Mouse (Mus musculus) heart, embryonic 15.5 days (tissue): ENCODE measurements around the gene Rab3ip. TPM values are rescaled to one million over a fixed set of nuclear protein-coding genes. Genes with fewer than 3 reads are reported as not detected.

ENCODE experiments used
- ATAC-seq: fragments of 200-750 bp; cut with Nextera tagmentation; replicated peaks from 2 replicates; pipeline ENCODE4 v1.8.0; 2017; ENCODE audit warnings: low read depth, moderate TSS enrichment; ENCODE audit not compliant: insufficient number of reproducible peaks, insufficient read depth, low FRiP score
- H3K27ac ChIP-seq: fragments of 300-500 bp; sonication (generic); 2 replicates; pipeline ENCODE4 v1.5.1; 2015; ENCODE audit warnings: mild to moderate bottlenecking, inconsistent platforms
- H3K27me3 ChIP-seq: fragments of 300-500 bp; sonication (generic); 2 replicates; pipeline ENCODE4 v1.6.1; 2015; ENCODE audit warnings: inconsistent platforms
- H3K36me3 ChIP-seq: fragments of 300-500 bp; sonication (generic); 2 replicates; pipeline ENCODE4 v1.6.1; 2015; ENCODE audit warnings: mild to moderate bottlenecking, inconsistent platforms
- H3K4me1 ChIP-seq: fragments of 300-500 bp; sonication (generic); replicated peaks from 2 replicates; pipeline ENCODE4 v1.6.1; 2015; ENCODE audit warnings: inconsistent platforms
- H3K4me2 ChIP-seq: fragments of 300-500 bp; sonication (generic); 2 replicates; pipeline ENCODE4 v1.6.1; 2015; ENCODE audit warnings: inconsistent platforms, mild to moderate bottlenecking, moderate library complexity
- H3K4me3 ChIP-seq: fragments of 300-500 bp; sonication (generic); 2 replicates; pipeline ENCODE4 v1.5.1; 2015; ENCODE audit warnings: mild to moderate bottlenecking, inconsistent platforms
- H3K9ac ChIP-seq: fragments of 300-500 bp; sonication (generic); 2 replicates; pipeline ENCODE4 v1.6.1; 2015; ENCODE audit warnings: mild to moderate bottlenecking, inconsistent platforms
- H3K9me3 ChIP-seq: fragments of 300-500 bp; sonication (generic); replicated peaks from 2 replicates; pipeline ENCODE4 v1.6.1; 2016; ENCODE audit warnings: inconsistent platforms
- WGBS: fragments of 180-500 bp; shearing (Covaris S2); methylation state at CpG from one replicate; pipeline ENCODE4 v1.1.7; 2015; ENCODE audit warnings: mixed read lengths; 5-methylcytosine and 5-hydroxymethylcytosine counted together
- polyA plus RNA-seq: library from polyadenylated mRNA; unstranded; fragments of >200 nt; fragmentation: Nextera tagmentation; extraction: Ambion mirVana; gene quantifications from 2 replicates; pipeline ENCODE4 v1.2.1, GENCODE M21; 2015

Rab3ip gene
- polyA plus RNA-seq, 1 experiment from 2014 or later, result 68.7 TPM

DNA sequence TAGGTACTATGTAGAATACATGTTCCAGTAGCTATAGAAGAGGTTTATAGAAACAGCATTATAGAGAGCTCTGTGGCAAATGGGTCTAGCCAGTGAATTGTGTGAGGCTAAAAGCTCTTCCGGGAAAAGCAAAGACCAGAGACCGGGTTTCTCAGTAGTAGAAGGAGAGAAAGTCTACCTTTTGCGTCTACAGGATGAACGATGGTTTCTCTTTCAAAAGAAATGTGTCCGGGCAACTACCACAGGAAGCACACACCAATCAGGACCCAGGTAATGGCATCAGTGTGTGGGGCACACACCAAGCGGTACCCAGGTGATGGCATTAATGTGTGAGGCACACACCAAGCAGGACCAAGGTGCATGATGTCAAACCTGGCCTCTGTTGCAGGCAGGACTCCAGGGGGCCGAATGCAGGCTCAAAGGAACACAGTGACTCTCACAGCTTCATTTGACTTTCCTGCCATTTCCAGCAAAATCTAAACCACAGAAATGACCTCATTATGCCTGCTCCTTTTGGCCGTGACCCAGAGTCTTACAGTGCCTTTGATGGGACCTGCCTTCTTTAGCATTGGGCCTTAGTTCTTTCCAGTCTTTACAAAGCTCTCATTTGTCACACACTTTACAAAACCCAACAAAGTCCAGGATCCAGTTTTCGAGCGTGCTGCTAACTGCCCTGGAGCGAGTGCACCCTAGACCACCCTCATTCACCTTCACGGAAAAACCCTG lies 55.3 kb downstream of the Rab3ip start:
- 84% methylated on average over 12 of the region's 12 CpGs for WGBS
- no peaks in the 10 kb centered on the region for H3K27me3 ChIP-seq
- H3K4me3 ChIP-seq, result no peak overlapping the region
- no peaks in the 10 kb centered on the region for H3K4me1 ChIP-seq
- H3K36me3 ChIP-seq, result no peaks in the 10 kb centered on the region
- H3K27ac ChIP-seq, result no peak overlapping the region
- no peak for ATAC-seq
- no peak overlapping the region for H3K4me2 ChIP-seq
- H3K9me3 ChIP-seq, result no peaks in the 10 kb centered on the region
- no peak overlapping the region for H3K9ac ChIP-seq

- WGBS, result 81% methylated on average over 6 of the region's 6 CpGs
- no peak overlapping the region for H3K9ac ChIP-seq
- H3K4me2 ChIP-seq, result no peak overlapping the region
- no peaks in the 10 kb centered on the region for H3K27me3 ChIP-seq
- H3K36me3 ChIP-seq, result no peaks in the 10 kb centered on the region
- ATAC-seq, result no peak
- H3K4me1 ChIP-seq, result no peaks in the 10 kb centered on the region
- H3K27ac ChIP-seq, result no peak overlapping the region
- no peaks in the 10 kb centered on the region for H3K9me3 ChIP-seq
- H3K4me3 ChIP-seq, result no peak overlapping the region
Observed at GRCm38 (mm10) chr10:116894540-116894939, 56.0 kb downstream of the Rab3ip start.

- H3K27ac ChIP-seq, result no peak overlapping the region
- no peak overlapping the region for H3K4me3 ChIP-seq
- no peaks in the 10 kb centered on the region for H3K9me3 ChIP-seq
- no peak overlapping the region for H3K4me2 ChIP-seq
- H3K27me3 ChIP-seq, result no peaks in the 10 kb centered on the region
- H3K4me1 ChIP-seq, result no peaks in the 10 kb centered on the region
- H3K36me3 ChIP-seq, result no peaks in the 10 kb centered on the region
- H3K9ac ChIP-seq, result no peak overlapping the region
- 15% methylated on average over 3 of the region's 3 CpGs for WGBS
- ATAC-seq, result no peak
Observed at GRCm38 (mm10) chr10:116893753-116894152, 56.8 kb downstream of the Rab3ip start.

- Histone ChIP-seq H3K27ac (no peak overlapping the region), H3K4me3 (no peak overlapping the region), H3K4me1 (no peaks in the 10 kb centered on the region), H3K9me3 (no peaks in the 10 kb centered on the region), H3K9ac (no peak overlapping the region), H3K4me2 (no peak overlapping the region), H3K27me3 (no peaks in the 10 kb centered on the region), H3K36me3 (no peaks in the 10 kb centered on the region)
- ATAC-seq, result no peak
- 54% methylated on average over 5 of the region's 5 CpGs for WGBS
Observed at GRCm38 (mm10) chr10:116890587-116890986, 60.0 kb downstream of the Rab3ip start.

DNA sequence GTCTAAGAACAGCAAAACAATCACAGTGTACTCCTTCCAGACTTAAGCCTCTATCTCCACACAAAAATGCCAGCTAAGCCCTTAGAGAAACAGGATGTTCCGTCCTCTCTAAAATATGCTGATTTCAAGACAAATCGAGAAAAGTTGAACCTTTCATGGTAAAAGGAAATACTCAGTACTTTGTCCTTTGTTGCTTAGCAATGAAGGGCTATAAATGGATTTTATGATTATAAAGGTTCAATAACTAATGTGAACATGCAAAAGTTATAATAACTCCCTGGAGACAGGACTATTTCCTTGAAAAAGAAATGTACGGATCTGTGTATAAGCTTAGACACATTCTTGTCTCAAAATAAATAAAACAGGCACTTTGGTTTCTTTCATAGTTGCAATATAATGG lies 66.0 kb downstream of the Rab3ip start:
- no peak overlapping the region for H3K4me3 ChIP-seq
- H3K27ac ChIP-seq, result no peak overlapping the region
- no peaks in the 10 kb centered on the region for H3K27me3 ChIP-seq
- WGBS, result 61% methylated on average over 3 of the region's 3 CpGs
- ATAC-seq, result no peak
- H3K4me2 ChIP-seq, result no peak overlapping the region
- no peaks in the 10 kb centered on the region for H3K9me3 ChIP-seq
- H3K36me3 ChIP-seq, result no peaks in the 10 kb centered on the region
- no peaks in the 10 kb centered on the region for H3K4me1 ChIP-seq
- H3K9ac ChIP-seq, result no peak overlapping the region

- H3K9ac ChIP-seq, result no peak overlapping the region
- H3K36me3 ChIP-seq, result no peaks in the 10 kb centered on the region
- H3K9me3 ChIP-seq, result no peaks in the 10 kb centered on the region
- WGBS, result 57% methylated on average over 5 of the region's 5 CpGs
- H3K27ac ChIP-seq, result no peak overlapping the region
- H3K4me3 ChIP-seq, result no peak overlapping the region
- no peaks in the 10 kb centered on the region for H3K27me3 ChIP-seq
- ATAC-seq, result no peak
- no peaks in the 10 kb centered on the region for H3K4me1 ChIP-seq
- H3K4me2 ChIP-seq, result no peak overlapping the region
Observed at GRCm38 (mm10) chr10:116883531-116883930, 67.0 kb downstream of the Rab3ip start.

GRCm38 (mm10) chr10:116877436-116877835 lies 73.1 kb downstream of the Rab3ip start:
- H3K4me2 ChIP-seq, result no peak overlapping the region
- no peak overlapping the region for H3K4me3 ChIP-seq
- no peaks in the 10 kb centered on the region for H3K4me1 ChIP-seq
- no peaks in the 10 kb centered on the region for H3K9me3 ChIP-seq
- H3K27me3 ChIP-seq, result no peaks in the 10 kb centered on the region
- no peak overlapping the region for H3K9ac ChIP-seq
- 83% methylated on average over 4 of the region's 4 CpGs for WGBS
- no peak for ATAC-seq
- no peaks in the 10 kb centered on the region for H3K36me3 ChIP-seq
- H3K27ac ChIP-seq, result no peak overlapping the region

DNA sequence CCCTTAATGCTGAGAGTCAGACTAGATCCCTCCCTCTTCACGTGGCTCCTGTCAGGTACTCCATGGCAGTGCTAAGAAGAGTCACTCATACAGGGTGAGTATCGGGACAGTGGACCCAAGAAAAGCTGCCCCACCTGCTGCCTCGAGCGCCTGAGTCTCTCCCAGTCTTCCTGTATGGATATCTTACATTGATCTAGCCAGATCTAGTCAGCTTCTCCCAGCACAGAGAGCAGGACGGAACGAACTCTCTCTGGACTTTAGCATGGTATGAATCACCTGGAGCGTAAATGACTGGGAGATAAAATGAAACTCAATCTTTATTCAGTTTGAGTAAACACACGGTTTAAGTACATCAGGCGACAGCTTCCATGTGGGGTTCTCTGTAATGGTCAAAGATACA lies 76.1 kb downstream of the Rab3ip start:
- no peaks in the 10 kb centered on the region for H3K27me3 ChIP-seq
- H3K9ac ChIP-seq, result no peak overlapping the region
- H3K9me3 ChIP-seq, result no peaks in the 10 kb centered on the region
- no peak for ATAC-seq
- no peaks in the 10 kb centered on the region for H3K4me1 ChIP-seq
- WGBS, result 73% methylated on average over 9 of the region's 9 CpGs
- no peaks in the 10 kb centered on the region for H3K36me3 ChIP-seq
- H3K4me3 ChIP-seq, result no peak overlapping the region
- H3K27ac ChIP-seq, result no peak overlapping the region
- H3K4me2 ChIP-seq, result no peak overlapping the region

DNA sequence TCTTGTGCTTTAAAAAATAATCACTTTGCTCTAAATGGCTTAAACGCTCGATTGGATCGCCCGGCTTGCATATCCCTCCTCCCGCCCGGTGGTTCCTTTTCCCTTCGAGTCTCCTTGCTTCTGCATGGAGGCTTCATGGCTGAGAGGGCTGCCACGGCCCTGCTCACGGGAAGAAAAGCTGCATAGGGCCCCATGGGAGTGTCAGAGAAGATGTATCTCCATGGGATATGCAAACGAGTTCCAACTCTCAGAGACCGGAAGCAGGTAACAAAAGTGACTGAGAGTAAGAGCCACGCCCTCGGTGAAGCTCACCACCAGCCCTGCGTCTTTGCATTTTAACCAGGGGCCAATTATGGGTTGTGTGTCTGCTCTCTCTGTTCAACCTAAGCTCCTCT lies 78.6 kb downstream of the Rab3ip start:
- ATAC-seq, result no peak
- H3K4me3 ChIP-seq, result no peak overlapping the region
- H3K4me1 ChIP-seq, result no peaks in the 10 kb centered on the region
- no peak overlapping the region for H3K9ac ChIP-seq
- no peak overlapping the region for H3K4me2 ChIP-seq
- H3K27me3 ChIP-seq, result no peaks in the 10 kb centered on the region
- H3K9me3 ChIP-seq, result no peaks in the 10 kb centered on the region
- WGBS, result 68% methylated on average over 14 of the region's 14 CpGs
- H3K27ac ChIP-seq, result no peak overlapping the region
- no peaks in the 10 kb centered on the region for H3K36me3 ChIP-seq

- no peak overlapping the region for H3K4me2 ChIP-seq
- WGBS, result 74% methylated on average over 12 of the region's 12 CpGs
- no peak overlapping the region for H3K27ac ChIP-seq
- H3K36me3 ChIP-seq, result no peaks in the 10 kb centered on the region
- ATAC-seq, result no peak
- no peak overlapping the region for H3K4me3 ChIP-seq
- H3K9ac ChIP-seq, result no peak overlapping the region
- H3K9me3 ChIP-seq, result no peaks in the 10 kb centered on the region
- no peaks in the 10 kb centered on the region for H3K4me1 ChIP-seq
- H3K27me3 ChIP-seq, result no peaks in the 10 kb centered on the region
Observed at GRCm38 (mm10) chr10:116871329-116872015, 79.1 kb downstream of the Rab3ip start.

DNA sequence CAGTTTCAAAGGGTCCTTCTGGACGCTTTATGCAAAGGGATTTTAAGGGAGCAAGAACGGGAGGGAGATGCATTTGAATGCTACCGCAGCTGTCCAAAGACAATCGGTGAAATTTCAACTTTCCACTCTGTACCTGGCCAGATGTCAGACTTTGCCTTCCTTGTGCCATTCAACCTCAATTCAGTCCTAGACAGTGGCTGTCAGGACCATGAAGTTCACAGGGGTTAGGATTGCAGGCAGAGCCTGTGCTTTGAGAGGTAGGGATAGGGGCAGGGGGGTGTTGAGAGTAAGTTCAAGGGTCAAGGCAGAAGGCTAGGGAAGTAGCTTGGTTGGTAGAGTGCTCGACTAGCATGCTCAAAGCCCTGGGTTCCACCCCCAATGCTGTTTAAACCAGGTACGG lies 79.8 kb downstream of the Rab3ip start:
- Histone ChIP-seq H3K36me3 (no peaks in the 10 kb centered on the region), H3K9me3 (no peaks in the 10 kb centered on the region), H3K4me3 (no peak overlapping the region), H3K4me2 (no peak overlapping the region), H3K9ac (no peak overlapping the region), H3K27me3 (no peaks in the 10 kb centered on the region), H3K27ac (no peak overlapping the region), H3K4me1 (no peaks in the 10 kb centered on the region)
- 86% methylated on average over 6 of the region's 6 CpGs for WGBS
- ATAC-seq, result no peak
